Mouse (Mus musculus) spleen, adult 12 weeks (tissue): Measurements from ENCODE around the gene Tsfm.
"Not testable (repeated sequence)": the region's sequence is repeated elsewhere in the genome, so short reads cannot be mapped to it uniquely, and the experiment has no call there.

Experiments
- DNase-seq: peaks from one replicate; pipeline ENCODE4 v3.0.0; 2022; ENCODE audit warnings: low spot score

The Tsfm gene

DNA sequence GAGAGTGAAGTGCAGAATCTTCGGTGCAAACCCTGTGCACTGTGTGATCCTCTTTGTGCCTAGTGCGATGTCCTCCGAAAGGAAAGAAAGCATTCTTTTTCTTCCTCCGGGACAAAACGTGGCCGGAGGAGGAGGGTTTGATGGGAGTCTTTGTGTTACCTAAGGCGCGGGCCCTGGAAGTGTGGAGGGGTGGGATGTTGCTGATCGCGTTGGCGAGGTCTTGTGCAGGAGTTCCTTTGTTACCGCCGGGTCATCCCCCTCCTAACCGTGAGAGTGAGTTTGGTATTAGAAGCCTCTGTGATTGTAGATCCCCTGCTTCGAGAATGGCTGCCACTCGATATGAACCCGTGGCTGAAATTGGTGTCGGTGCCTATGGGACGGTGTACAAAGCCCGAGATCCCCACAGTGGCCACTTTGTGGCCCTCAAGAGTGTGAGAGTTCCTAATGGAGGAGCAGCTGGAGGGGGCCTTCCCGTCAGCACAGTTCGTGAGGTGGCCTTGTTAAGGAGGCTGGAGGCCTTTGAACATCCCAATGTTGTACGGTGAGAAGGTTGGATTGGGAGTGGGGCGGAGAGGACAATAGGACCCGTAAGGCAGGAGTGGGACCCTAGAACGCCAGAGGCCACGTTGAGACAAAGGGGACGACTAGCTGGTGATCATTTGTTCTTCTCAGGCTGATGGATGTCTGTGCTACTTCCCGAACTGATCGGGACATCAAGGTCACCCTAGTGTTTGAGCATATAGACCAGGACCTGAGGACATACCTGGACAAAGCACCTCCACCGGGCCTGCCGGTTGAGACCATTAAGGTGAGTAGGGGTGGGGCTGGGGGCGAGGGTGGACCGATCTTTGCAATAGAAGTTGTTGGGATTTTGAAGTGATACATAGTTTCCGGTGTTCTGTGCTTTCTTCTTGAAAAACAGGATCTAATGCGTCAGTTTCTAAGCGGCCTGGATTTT, 33.6 kb upstream of the Tsfm start:
- no peak for DNase-seq

- DNase-seq: peak; percentile 85
Measured at GRCm38 (mm10) chr10:127063239-127063872, 32.7 kb upstream of the Tsfm start, which contains the start of gene Cdk4. Gene Cdk4, plus strand, starts transcription at chr10:127063534.

GRCm38 (mm10) chr10:127062503-127062902, 31.9 kb upstream of the Tsfm start:
- DNase-seq: no peak

GRCm38 (mm10) chr10:127062101-127062500, 31.5 kb upstream of the Tsfm start:
- not testable (repeated sequence) for DNase-seq

DNA sequence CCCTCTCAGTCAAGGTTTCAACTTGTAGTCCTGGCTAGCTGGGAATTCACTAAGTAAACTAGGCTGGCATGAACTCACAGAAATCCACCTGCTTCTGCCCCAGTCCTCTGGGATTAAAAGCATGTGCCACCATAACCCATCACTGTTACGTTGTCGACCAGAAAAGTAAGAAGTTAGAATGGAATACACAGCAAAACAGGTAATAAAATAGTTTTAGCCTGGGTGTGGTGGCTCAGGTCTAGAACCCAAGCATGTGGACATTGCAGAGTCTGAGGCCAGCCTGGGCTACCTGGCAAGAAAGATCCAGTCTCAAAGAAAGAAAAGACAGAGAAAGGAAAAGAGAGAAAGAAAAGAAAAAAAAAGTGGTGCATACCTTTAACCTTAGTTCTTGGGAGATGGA, 30.9 kb upstream of the Tsfm start:
- DNase-seq: no peak

- DNase-seq: no peak
Measured at GRCm38 (mm10) chr10:127061085-127061484, 30.4 kb upstream of the Tsfm start.

- DNase-seq: peak; percentile 48
Measured at GRCm38 (mm10) chr10:127059968-127060916, 29.6 kb upstream of the Tsfm start, which contains the start of gene March9. Gene March9, minus strand, starts transcription at chr10:127060184.

GRCm38 (mm10) chr10:127059174-127059967, 28.7 kb upstream of the Tsfm start:
- DNase-seq: no peak

DNA sequence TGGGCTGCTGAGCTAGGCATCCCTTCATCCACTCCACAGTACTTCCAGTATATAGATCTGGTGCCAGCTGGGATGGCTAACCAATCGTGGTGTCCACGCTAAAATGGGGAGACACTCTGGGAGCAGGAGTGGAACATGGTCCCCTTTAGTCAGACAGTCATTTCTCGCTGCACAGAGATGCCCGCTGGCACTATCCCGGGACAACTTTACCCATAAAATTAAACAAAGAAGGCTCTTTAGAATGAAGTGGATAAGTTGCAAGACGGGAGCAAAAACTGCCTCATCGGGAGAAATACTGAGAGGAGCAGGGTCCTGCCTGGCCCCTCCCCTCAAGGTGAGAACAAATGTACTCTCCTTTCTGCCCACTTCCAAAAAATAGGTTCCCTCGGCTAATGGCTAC, 28.1 kb upstream of the Tsfm start:
- DNase-seq: no peak

GRCm38 (mm10) chr10:127058161-127058560, 27.5 kb upstream of the Tsfm start:
- peak; percentile 57 for DNase-seq

DNA sequence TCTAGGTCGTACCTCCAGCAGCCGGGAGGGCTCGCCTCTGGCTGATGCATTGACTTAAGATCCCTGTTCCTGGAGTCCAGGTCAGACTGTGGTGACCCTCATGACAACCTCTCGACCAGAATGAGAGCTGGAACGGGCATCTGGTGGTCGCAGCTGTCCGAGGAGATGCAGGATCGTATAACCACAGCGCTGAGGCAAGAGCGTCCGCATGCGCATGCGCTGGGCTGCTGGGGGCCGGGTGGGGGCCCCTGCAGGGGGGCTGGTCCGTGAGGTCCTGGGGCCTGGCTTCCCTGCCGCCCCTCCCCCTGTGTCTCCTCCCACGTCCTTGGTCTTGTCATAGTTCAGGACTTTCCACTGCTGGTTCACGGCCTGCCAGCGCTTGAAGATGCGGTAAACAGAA, 25.9 kb upstream of the Tsfm start:
- no peak for DNase-seq

DNA sequence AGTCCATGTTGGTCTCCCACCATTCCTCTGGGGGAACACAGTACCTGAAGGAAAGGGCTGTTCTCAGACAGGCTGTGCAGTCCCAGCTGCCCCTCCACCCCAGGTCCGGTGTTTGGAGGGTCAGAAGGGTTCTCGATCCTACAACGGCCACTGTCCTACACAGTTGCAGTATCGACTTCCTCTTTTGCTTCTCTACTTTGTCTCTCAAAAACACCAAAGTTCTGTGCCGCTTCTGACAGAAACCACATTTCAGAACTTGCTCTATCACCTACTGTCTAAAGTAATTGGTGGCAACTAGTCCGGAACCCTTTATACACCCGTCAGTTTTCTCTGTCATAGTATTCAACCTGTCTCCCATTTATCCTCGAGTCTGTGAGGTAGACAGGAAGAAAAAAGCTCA, 24.8 kb upstream of the Tsfm start:
- no peak for DNase-seq

DNA sequence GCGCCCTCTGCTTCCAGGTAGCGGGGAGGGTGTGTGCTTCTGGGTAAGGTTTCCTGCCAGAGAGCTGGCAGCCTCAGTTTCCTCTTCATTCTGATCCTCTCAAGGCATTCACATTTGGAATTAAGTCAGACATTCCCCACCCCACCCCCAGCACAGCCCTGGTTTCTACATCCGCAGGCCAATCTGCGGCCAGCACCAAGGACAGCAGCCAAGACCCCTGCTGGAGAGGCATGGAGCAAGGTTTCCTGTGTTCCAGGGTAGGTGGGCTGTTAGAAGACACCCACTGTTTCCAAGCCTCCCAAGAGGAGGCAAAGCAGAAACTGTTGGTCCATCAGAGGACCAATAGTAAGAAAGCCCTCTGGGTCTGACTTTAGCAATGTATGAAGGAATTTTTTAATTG, 24.0 kb upstream of the Tsfm start:
- DNase-seq: no peak

GRCm38 (mm10) chr10:127050119-127050474, 19.5 kb upstream of the Tsfm start:
- no peak for DNase-seq

GRCm38 (mm10) chr10:127049395-127050118, 18.9 kb upstream of the Tsfm start:
- no peak for DNase-seq

GRCm38 (mm10) chr10:127048608-127049394, 18.2 kb upstream of the Tsfm start:
- no peak for DNase-seq

GRCm38 (mm10) chr10:127047954-127048353, 17.3 kb upstream of the Tsfm start, which contains the start of gene Cyp27b1:
Gene Cyp27b1, plus strand, starts transcription at chr10:127048250.
- no peak for DNase-seq

GRCm38 (mm10) chr10:127043187-127043586, 12.5 kb upstream of the Tsfm start:
- DNase-seq: no peak

- no peak for DNase-seq
Measured at GRCm38 (mm10) chr10:127042468-127043115, 12.0 kb upstream of the Tsfm start.
